Mouse (Mus musculus): Measurements from ENCODE around the gene Marcks. TPM values are rescaled to one million over a fixed set of nuclear protein-coding genes. Genes with fewer than 3 reads are reported as not detected.

The Marcks gene
- polyA plus RNA-seq, 1 experiment from 2014 or later, result 410 TPM

- Histone ChIP-seq H3K4me1 (ENCODE audit: control insufficient read depth, insufficient read depth, low read length) (no peaks in the 10 kb centered on the region), H3K27me3 (ENCODE audit: control insufficient read depth, insufficient read depth, low read length) (no peaks in the 10 kb centered on the region), H3K36me3 (ENCODE audit: control insufficient read depth, insufficient read depth, low read length) (no peaks in the 10 kb centered on the region), H3K9ac (ENCODE audit: low read length) (no peak overlapping the region), H3K4me3 (ENCODE audit: low read depth, low read length) (no peak overlapping the region), H3K9me3 (ENCODE audit: control insufficient read depth, low read length) (no peaks in the 10 kb centered on the region), H3K27ac (ENCODE audit: low read depth, low read length) (no peak overlapping the region), H3K4me2 (no peak overlapping the region)
- WGBS, result 91% methylated on average over 4 of the region's 4 CpGs
- DNase-seq (ENCODE audit: low spot score, missing footprints) (no peak), ATAC-seq (ENCODE audit: low FRiP score) (no peak)
Observed at GRCm38 (mm10) chr10:37112812-37113211, 25.9 kb downstream of the Marcks start.

- Histone ChIP-seq H3K27ac (ENCODE audit: low read depth, low read length) (no peak overlapping the region), H3K4me1 (ENCODE audit: control insufficient read depth, insufficient read depth, low read length) (no peaks in the 10 kb centered on the region), H3K27me3 (ENCODE audit: control insufficient read depth, insufficient read depth, low read length) (no peaks in the 10 kb centered on the region), H3K4me2 (no peak overlapping the region), H3K36me3 (ENCODE audit: control insufficient read depth, insufficient read depth, low read length) (no peaks in the 10 kb centered on the region), H3K4me3 (ENCODE audit: low read depth, low read length) (no peak overlapping the region), H3K9me3 (ENCODE audit: control insufficient read depth, low read length) (no peaks in the 10 kb centered on the region), H3K9ac (ENCODE audit: low read length) (no peak overlapping the region)
- 92% methylated on average over 3 of the region's 3 CpGs for WGBS
- DNase-seq (ENCODE audit: low spot score, missing footprints) (no peak), ATAC-seq (ENCODE audit: low FRiP score) (no peak)
Observed at GRCm38 (mm10) chr10:37112362-37112761, 26.4 kb downstream of the Marcks start.

GRCm38 (mm10) chr10:37111432-37111831 lies 27.3 kb downstream of the Marcks start:
- no peaks in the 10 kb centered on the region for H3K4me1 ChIP-seq (ENCODE audit: control insufficient read depth, insufficient read depth, low read length)
- H3K27ac ChIP-seq (ENCODE audit: low read depth, low read length), result no peak overlapping the region
- no peak overlapping the region for H3K4me2 ChIP-seq
- no peaks in the 10 kb centered on the region for H3K36me3 ChIP-seq (ENCODE audit: control insufficient read depth, insufficient read depth, low read length)
- H3K4me3 ChIP-seq (ENCODE audit: low read depth, low read length), result no peak overlapping the region
- no peak overlapping the region for H3K9ac ChIP-seq (ENCODE audit: low read length)
- H3K27me3 ChIP-seq (ENCODE audit: control insufficient read depth, insufficient read depth, low read length), result no peaks in the 10 kb centered on the region
- no peaks in the 10 kb centered on the region for H3K9me3 ChIP-seq (ENCODE audit: control insufficient read depth, low read length)
- 85% methylated on average over 2 of the region's 2 CpGs for WGBS
- no peak for ATAC-seq (ENCODE audit: low FRiP score)
- DNase-seq (ENCODE audit: low spot score, missing footprints), result no peak

GRCm38 (mm10) chr10:37106871-37107627 lies 31.7 kb downstream of the Marcks start:
- Histone ChIP-seq H3K4me3 (ENCODE audit: low read depth, low read length) (no peak overlapping the region), H3K27ac (ENCODE audit: low read depth, low read length) (no peak overlapping the region), H3K27me3 (ENCODE audit: control insufficient read depth, insufficient read depth, low read length) (no peaks in the 10 kb centered on the region), H3K4me1 (ENCODE audit: control insufficient read depth, insufficient read depth, low read length) (no peaks in the 10 kb centered on the region), H3K9me3 (ENCODE audit: control insufficient read depth, low read length) (no peaks in the 10 kb centered on the region), H3K36me3 (ENCODE audit: control insufficient read depth, insufficient read depth, low read length) (no peaks in the 10 kb centered on the region), H3K4me2 (no peak overlapping the region), H3K9ac (ENCODE audit: low read length) (no peak overlapping the region)
- ATAC-seq (ENCODE audit: low FRiP score), result no peak
- WGBS, result 84% methylated on average over 4 of the region's 4 CpGs
- DNase-seq (ENCODE audit: low spot score, missing footprints), result peak; percentile 68

GRCm38 (mm10) chr10:37106303-37106702 lies 32.4 kb downstream of the Marcks start:
- no peaks in the 10 kb centered on the region for H3K9me3 ChIP-seq (ENCODE audit: control insufficient read depth, low read length)
- H3K4me3 ChIP-seq (ENCODE audit: low read depth, low read length), result no peak overlapping the region
- no peaks in the 10 kb centered on the region for H3K27me3 ChIP-seq (ENCODE audit: control insufficient read depth, insufficient read depth, low read length)
- no peak overlapping the region for H3K4me2 ChIP-seq
- ATAC-seq (ENCODE audit: low FRiP score) (no peak), DNase-seq (ENCODE audit: low spot score, missing footprints) (peak; percentile 71)
- no peak overlapping the region for H3K9ac ChIP-seq (ENCODE audit: low read length)
- no peaks in the 10 kb centered on the region for H3K36me3 ChIP-seq (ENCODE audit: control insufficient read depth, insufficient read depth, low read length)
- no peaks in the 10 kb centered on the region for H3K4me1 ChIP-seq (ENCODE audit: control insufficient read depth, insufficient read depth, low read length)
- WGBS, result 93% methylated on average over 8 of the region's 8 CpGs
- no peak overlapping the region for H3K27ac ChIP-seq (ENCODE audit: low read depth, low read length)

GRCm38 (mm10) chr10:37102227-37103080 lies 36.3 kb downstream of the Marcks start:
- Histone ChIP-seq H3K9me3 (ENCODE audit: control insufficient read depth, low read length) (no peaks in the 10 kb centered on the region), H3K36me3 (ENCODE audit: control insufficient read depth, insufficient read depth, low read length) (no peaks in the 10 kb centered on the region), H3K4me2 (no peak overlapping the region), H3K27ac (ENCODE audit: low read depth, low read length) (no peak overlapping the region), H3K9ac (ENCODE audit: low read length) (no peak overlapping the region), H3K4me3 (ENCODE audit: low read depth, low read length) (no peak overlapping the region), H3K27me3 (ENCODE audit: control insufficient read depth, insufficient read depth, low read length) (no peaks in the 10 kb centered on the region), H3K4me1 (ENCODE audit: control insufficient read depth, insufficient read depth, low read length) (no peaks in the 10 kb centered on the region)
- DNase-seq (ENCODE audit: low spot score, missing footprints), result peak; percentile 84
- ATAC-seq (ENCODE audit: low FRiP score), result peak; percentile 38; the same call in 1 of the 2 replicates
- WGBS, result 56% methylated on average over 4 of the region's 4 CpGs

- Histone ChIP-seq H3K4me1 (ENCODE audit: control insufficient read depth, insufficient read depth, low read length) (no peaks in the 10 kb centered on the region), H3K27ac (ENCODE audit: low read depth, low read length) (0 out of 2 replicates have a peak overlapping the region, but pooled peaks have one; percentile 36), H3K4me2 (no peak overlapping the region), H3K36me3 (ENCODE audit: control insufficient read depth, insufficient read depth, low read length) (no peaks in the 10 kb centered on the region), H3K9ac (ENCODE audit: low read length) (no peak overlapping the region), H3K9me3 (ENCODE audit: control insufficient read depth, low read length) (no peaks in the 10 kb centered on the region), H3K27me3 (ENCODE audit: control insufficient read depth, insufficient read depth, low read length) (no peaks in the 10 kb centered on the region), H3K4me3 (ENCODE audit: low read depth, low read length) (no peak overlapping the region)
- DNase-seq (ENCODE audit: low spot score, missing footprints), result no peak
- WGBS, result 46% methylated on average over 2 of the region's 2 CpGs
- peak; percentile 67; the same call in 1 of the 2 replicates for ATAC-seq (ENCODE audit: low FRiP score)
Observed at GRCm38 (mm10) chr10:37101733-37102132, 37.0 kb downstream of the Marcks start.

- Histone ChIP-seq H3K9me3 (ENCODE audit: control insufficient read depth, low read length) (no peaks in the 10 kb centered on the region), H3K27ac (ENCODE audit: low read depth, low read length) (no peak overlapping the region), H3K4me2 (no peak overlapping the region), H3K27me3 (ENCODE audit: control insufficient read depth, insufficient read depth, low read length) (no peaks in the 10 kb centered on the region), H3K4me1 (ENCODE audit: control insufficient read depth, insufficient read depth, low read length) (no peaks in the 10 kb centered on the region), H3K36me3 (ENCODE audit: control insufficient read depth, insufficient read depth, low read length) (no peaks in the 10 kb centered on the region), H3K9ac (ENCODE audit: low read length) (no peak overlapping the region), H3K4me3 (ENCODE audit: low read depth, low read length) (no peak overlapping the region)
- 89% methylated on average over 3 of the region's 3 CpGs for WGBS
- ATAC-seq (ENCODE audit: low FRiP score) (no peak), DNase-seq (ENCODE audit: low spot score, missing footprints) (no peak)
Observed at GRCm38 (mm10) chr10:37096529-37096928, 42.2 kb downstream of the Marcks start.

- no peak overlapping the region for H3K4me3 ChIP-seq (ENCODE audit: low read depth, low read length)
Observed at GRCm38 (mm10) chr10:37095803-37096202, 42.9 kb downstream of the Marcks start.

More at GRCm38 (mm10) chr10:37095803-37096202, 42.9 kb downstream of the Marcks start:
- H3K4me1 ChIP-seq (ENCODE audit: control insufficient read depth, insufficient read depth, low read length), result no peaks in the 10 kb centered on the region
- DNase-seq (ENCODE audit: low spot score, missing footprints) (no peak), ATAC-seq (ENCODE audit: low FRiP score) (no peak)
- no peak overlapping the region for H3K9ac ChIP-seq (ENCODE audit: low read length)
- no peaks in the 10 kb centered on the region for H3K36me3 ChIP-seq (ENCODE audit: control insufficient read depth, insufficient read depth, low read length)
- no peak overlapping the region for H3K4me2 ChIP-seq
- 84% methylated on average over 6 of the region's 6 CpGs for WGBS
- H3K9me3 ChIP-seq (ENCODE audit: control insufficient read depth, low read length), result no peaks in the 10 kb centered on the region
- no peaks in the 10 kb centered on the region for H3K27me3 ChIP-seq (ENCODE audit: control insufficient read depth, insufficient read depth, low read length)
- no peak overlapping the region for H3K27ac ChIP-seq (ENCODE audit: low read depth, low read length)

Measured in midbrain, embryonic 11.5 days (tissue).